Mouse (Mus musculus): ENCODE results near the gene Mrpl39. TPM values are rescaled to one million over a fixed set of nuclear protein-coding genes. Genes with fewer than 3 reads are reported as not detected.

The Mrpl39 gene
- polyA plus RNA-seq, 1 experiment from 2014 or later, result 25.6 TPM

DNA sequence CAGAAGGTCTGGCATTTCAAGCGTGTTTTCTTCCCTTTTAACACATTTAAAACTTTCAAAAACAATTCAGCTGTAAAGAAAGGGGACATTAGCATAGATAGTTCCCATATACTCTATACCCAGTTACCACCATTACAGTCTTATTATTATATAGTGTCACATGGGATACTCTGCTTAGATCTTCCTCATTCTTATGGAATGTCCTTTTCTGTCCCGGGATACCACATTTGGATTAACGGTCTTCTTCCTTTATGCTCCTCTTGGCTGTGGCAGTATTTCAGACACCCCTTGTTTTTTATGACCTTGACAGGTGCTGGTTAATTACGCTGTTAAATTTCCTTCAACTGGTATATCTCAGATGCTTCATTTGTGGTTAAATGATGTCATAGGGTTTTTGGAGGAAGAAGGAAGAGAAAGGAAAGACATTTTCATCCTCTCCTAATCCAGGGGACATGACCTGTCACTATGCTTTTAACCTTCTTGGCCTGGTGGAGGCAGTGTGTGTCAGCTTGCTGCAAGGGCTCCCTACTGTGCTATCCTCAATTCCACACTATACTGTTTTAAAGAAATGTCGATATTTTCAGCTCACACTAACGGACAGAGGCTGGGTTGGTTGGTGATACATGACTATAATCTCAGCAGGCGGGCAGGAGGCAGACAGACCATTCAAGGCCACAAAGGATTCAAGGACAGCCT lies 40.7 kb upstream of the Mrpl39 start:
- Histone ChIP-seq H3K27me3 (replicated peaks; ENCODE audit: control insufficient read depth, insufficient read depth, low read length) (peaks cover 30% of the 10 kb centered on the region; the same call in 1 of the 2 replicates), H3K9ac (ENCODE audit: low read depth, low read length) (no peak overlapping the region), H3K27ac (ENCODE audit: low read depth, low read length) (no peak overlapping the region), H3K4me1 (replicated peaks; ENCODE audit: control insufficient read depth, insufficient read depth, low read length) (no peaks in the 10 kb centered on the region), H3K4me2 (replicated peaks; ENCODE audit: low read depth) (no peak overlapping the region), H3K36me3 (ENCODE audit: control insufficient read depth, insufficient read depth) (no peaks in the 10 kb centered on the region), H3K4me3 (ENCODE audit: low read depth, low read length) (peak overlapping the region; percentile 48; the same call in 1 of the 2 replicates), H3K9me3 (ENCODE audit: control insufficient read depth) (no peaks in the 10 kb centered on the region)
- WGBS, result 58% methylated on average over 7 of the region's 7 CpGs
- TF ChIP-seq CTCF (IDR thresholded peaks at IDR 0.05; ENCODE audit: low read depth), result peak; percentile 49
- ATAC-seq, result no peak

DNA sequence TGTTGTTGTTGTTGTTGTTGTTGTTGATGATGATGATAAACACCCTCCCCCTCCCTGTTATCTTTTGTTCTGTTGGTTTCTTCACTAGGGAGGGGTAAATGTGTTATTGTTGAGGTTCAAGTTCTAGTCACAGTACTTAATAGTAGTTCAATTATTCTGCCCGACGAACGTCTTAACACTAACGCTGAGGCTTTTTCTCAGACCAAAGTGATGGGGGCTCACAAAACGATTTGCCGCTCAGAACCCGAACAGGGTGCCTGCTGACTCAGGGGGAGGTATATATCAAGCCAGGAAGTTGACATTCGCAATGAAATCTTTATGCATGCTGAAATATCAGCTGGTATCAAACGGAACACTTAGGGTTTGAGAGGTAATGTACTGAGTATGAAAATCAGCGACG lies 39.8 kb upstream of the Mrpl39 start:
- Histone ChIP-seq H3K4me3 (ENCODE audit: low read depth, low read length) (peak overlapping the region; percentile 48), H3K9ac (ENCODE audit: low read depth, low read length) (no peak overlapping the region), H3K4me2 (replicated peaks; ENCODE audit: low read depth) (peak overlapping the region; percentile 91), H3K27me3 (replicated peaks; ENCODE audit: control insufficient read depth, insufficient read depth, low read length) (peaks cover 30% of the 10 kb centered on the region; the same call in 1 of the 2 replicates), H3K4me1 (replicated peaks; ENCODE audit: control insufficient read depth, insufficient read depth, low read length) (no peaks in the 10 kb centered on the region), H3K27ac (ENCODE audit: low read depth, low read length) (no peak overlapping the region), H3K9me3 (ENCODE audit: control insufficient read depth) (no peaks in the 10 kb centered on the region), H3K36me3 (ENCODE audit: control insufficient read depth, insufficient read depth) (no peaks in the 10 kb centered on the region)
- no peak for ATAC-seq
- no peak for TF ChIP-seq CTCF (IDR thresholded peaks at IDR 0.05; ENCODE audit: low read depth)
- WGBS, result 37% methylated on average over 11 of the region's 11 CpGs

DNA sequence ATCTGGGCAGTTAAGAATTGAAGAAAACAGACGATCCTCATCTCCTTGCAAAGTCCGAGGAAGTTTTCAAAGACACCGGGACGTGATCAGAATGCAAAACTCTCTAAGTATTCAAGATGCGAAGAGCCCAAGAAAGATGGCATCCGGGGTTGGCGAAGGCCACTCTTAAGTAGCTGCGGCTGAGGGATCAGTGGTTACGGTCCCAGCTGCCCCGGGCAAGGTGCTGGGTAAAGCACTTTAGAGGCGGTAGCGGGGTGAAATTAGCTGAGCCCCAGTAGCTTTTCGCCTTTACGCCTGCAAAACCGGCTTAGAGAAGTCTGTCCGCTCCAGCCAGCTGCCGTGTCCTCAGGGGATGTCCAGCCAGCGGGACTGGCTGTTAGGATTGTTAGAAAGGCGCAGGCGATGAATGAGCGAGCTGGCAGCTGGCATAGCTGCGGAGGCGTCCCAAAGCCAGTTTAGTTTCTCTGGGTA lies 39.3 kb upstream of the Mrpl39 start:
- peak overlapping the region; percentile 48 for H3K4me3 ChIP-seq (ENCODE audit: low read depth, low read length)
- H3K9ac ChIP-seq (ENCODE audit: low read depth, low read length), result no peak overlapping the region; the same call in 1 of the 2 replicates
- no peaks in the 10 kb centered on the region for H3K4me1 ChIP-seq (replicated peaks; ENCODE audit: control insufficient read depth, insufficient read depth, low read length)
- peaks cover 30% of the 10 kb centered on the region; the same call in 1 of the 2 replicates for H3K27me3 ChIP-seq (replicated peaks; ENCODE audit: control insufficient read depth, insufficient read depth, low read length)
- WGBS, result 3% methylated on average over 23 of the region's 23 CpGs
- peak overlapping the region; percentile 91 for H3K4me2 ChIP-seq (replicated peaks; ENCODE audit: low read depth)
- H3K36me3 ChIP-seq (ENCODE audit: control insufficient read depth, insufficient read depth), result no peaks in the 10 kb centered on the region
- H3K27ac ChIP-seq (ENCODE audit: low read depth, low read length), result no peak overlapping the region
- H3K9me3 ChIP-seq (ENCODE audit: control insufficient read depth), result no peaks in the 10 kb centered on the region
- no peak for TF ChIP-seq CTCF (IDR thresholded peaks at IDR 0.05; ENCODE audit: low read depth)
- no peak for ATAC-seq

DNA sequence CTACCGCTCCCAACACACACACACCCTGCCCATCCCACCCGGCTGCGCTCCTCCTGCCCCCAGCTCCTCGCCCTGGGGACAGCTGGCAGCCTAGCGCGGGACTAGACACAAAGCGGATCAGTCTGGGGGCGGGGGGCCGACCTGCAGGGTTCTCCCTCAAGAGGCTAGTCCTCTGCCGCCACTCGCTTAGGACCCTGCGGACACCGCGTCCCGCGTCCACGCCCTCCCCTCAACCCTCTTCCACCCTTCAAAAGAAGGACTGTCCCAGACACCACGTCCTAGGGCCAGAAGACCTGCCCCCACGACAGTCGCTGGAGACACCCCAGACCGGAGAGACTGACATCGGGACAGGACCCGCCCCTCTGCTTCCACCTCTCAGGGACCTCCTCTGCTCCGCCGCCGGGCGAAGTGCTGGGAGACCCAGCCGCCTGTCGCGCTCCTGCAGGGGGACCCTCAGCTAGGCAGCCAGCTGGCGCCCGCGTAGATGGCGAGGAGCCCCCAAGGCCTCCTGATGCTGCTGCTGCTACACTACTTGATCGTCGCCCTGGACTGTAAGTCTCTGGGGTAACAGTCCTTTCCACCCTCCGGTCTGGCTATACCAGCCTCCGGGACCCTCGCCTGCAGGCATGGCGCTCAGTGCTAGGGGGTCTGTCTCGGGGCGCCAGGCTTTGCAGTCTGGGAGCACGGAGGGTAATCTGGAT lies 38.6 kb upstream of the Mrpl39 start, which contains the start of gene Jam2:
Jam2 (plus strand) TSS at position 121 of the 701 bp plus-strand sequence.
- H3K27ac ChIP-seq (ENCODE audit: low read depth, low read length), result no peak within 1 kb of the TSS
- peaks cover 30% of the 10 kb centered on the region; the same call in 1 of the 2 replicates for H3K27me3 ChIP-seq (replicated peaks; ENCODE audit: control insufficient read depth, insufficient read depth, low read length)
- TF ChIP-seq CTCF (IDR thresholded peaks at IDR 0.05; ENCODE audit: low read depth), result 0 out of 2 replicates have a peak, but pooled peaks have one; percentile 5
- H3K36me3 ChIP-seq (ENCODE audit: control insufficient read depth, insufficient read depth), result no peaks in the 10 kb centered on the region
- under 1% methylated on average over 41 of the region's 43 CpGs for WGBS
- no peaks in the 10 kb centered on the region for H3K4me1 ChIP-seq (replicated peaks; ENCODE audit: control insufficient read depth, insufficient read depth, low read length)
- peak; percentile 64 for ATAC-seq
- peak within 1 kb of the TSS; percentile 48 for H3K4me3 ChIP-seq (ENCODE audit: low read depth, low read length)
- peak within 1 kb of the TSS; percentile 91 for H3K4me2 ChIP-seq (replicated peaks; ENCODE audit: low read depth)
- peak within 1 kb of the TSS; percentile 32 for H3K9ac ChIP-seq (ENCODE audit: low read depth, low read length)
- no peaks in the 10 kb centered on the region for H3K9me3 ChIP-seq (ENCODE audit: control insufficient read depth)

DNA sequence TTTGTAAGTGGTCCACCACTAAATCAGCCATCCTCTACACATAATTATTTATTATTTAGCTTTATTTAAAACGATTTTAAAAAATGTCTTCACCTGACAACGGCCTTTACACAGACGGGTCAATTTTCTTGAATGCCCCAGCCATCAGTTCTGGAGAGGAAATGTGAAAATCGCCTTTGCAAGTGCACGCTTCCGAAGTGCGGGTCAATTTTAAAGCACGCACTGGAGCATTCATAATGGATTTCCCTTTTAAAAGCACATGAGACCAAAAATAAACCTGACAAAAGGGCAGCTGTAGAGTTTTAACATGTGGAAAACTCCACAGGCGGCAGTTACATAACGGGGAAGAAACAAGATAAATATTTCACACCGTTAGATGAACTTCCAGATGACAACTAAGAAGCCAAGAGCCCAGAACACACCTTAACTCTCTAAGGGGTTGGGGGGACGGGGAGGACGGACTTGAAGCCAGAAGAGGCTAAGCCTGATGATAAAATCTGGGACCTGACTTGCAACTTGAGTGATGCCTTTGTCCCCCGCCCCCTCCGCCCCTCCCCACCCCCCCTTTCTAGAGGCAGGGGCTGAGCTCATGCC lies 37.8 kb upstream of the Mrpl39 start:
- Histone ChIP-seq H3K4me3 (ENCODE audit: low read depth, low read length) (peak overlapping the region; percentile 48), H3K9me3 (ENCODE audit: control insufficient read depth) (no peaks in the 10 kb centered on the region), H3K27me3 (replicated peaks; ENCODE audit: control insufficient read depth, insufficient read depth, low read length) (peaks cover 30% of the 10 kb centered on the region; the same call in 1 of the 2 replicates), H3K9ac (ENCODE audit: low read depth, low read length) (peak overlapping the region; percentile 32; the same call in 1 of the 2 replicates), H3K4me1 (replicated peaks; ENCODE audit: control insufficient read depth, insufficient read depth, low read length) (no peaks in the 10 kb centered on the region), H3K4me2 (replicated peaks; ENCODE audit: low read depth) (peak overlapping the region; percentile 91), H3K27ac (ENCODE audit: low read depth, low read length) (no peak overlapping the region), H3K36me3 (ENCODE audit: control insufficient read depth, insufficient read depth) (no peaks in the 10 kb centered on the region)
- no peak for TF ChIP-seq CTCF (IDR thresholded peaks at IDR 0.05; ENCODE audit: low read depth)
- 10% methylated on average over 15 of the region's 15 CpGs for WGBS
- ATAC-seq, result no peak

Measured in intestine, postnatal 0 days (tissue).